Mouse (Mus musculus) frontal cortex, postnatal 25 days (tissue): Measurements from ENCODE around the gene Bmpr1b.

ENCODE experiments used
- DNase-seq, 2 experiments: peaks; one replicate each; pipeline ENCODE4 v3.0.0; 2022; ENCODE audit warnings: low spot score in 2 of 2

The Bmpr1b gene

DNA sequence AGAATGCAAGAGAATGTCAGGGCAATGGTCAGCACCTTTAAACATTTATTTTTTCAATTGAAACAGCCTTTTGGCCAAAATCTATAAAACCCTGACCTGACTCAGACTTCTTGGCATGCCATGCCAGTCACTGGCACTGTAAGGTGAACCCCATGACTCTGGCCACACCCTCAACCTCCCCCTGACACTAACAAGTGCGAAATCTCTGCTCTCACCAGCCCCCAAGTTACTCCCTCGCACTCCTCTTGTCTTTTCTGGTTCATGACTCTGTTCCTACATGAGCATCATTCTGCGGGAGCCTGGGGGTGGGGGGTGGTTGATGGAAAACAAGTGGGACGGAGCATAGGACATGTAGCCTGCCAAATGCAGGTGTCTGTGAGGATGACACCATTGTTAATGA is 135.1 kb downstream of the Bmpr1b start:
- no peak for DNase-seq

GRCm38 (mm10) chr3:142019716-142020115 is 149.5 kb downstream of the Bmpr1b start:
- no peak for DNase-seq

GRCm38 (mm10) chr3:141984548-141984947 is 184.7 kb downstream of the Bmpr1b start:
- no peak for DNase-seq

DNA sequence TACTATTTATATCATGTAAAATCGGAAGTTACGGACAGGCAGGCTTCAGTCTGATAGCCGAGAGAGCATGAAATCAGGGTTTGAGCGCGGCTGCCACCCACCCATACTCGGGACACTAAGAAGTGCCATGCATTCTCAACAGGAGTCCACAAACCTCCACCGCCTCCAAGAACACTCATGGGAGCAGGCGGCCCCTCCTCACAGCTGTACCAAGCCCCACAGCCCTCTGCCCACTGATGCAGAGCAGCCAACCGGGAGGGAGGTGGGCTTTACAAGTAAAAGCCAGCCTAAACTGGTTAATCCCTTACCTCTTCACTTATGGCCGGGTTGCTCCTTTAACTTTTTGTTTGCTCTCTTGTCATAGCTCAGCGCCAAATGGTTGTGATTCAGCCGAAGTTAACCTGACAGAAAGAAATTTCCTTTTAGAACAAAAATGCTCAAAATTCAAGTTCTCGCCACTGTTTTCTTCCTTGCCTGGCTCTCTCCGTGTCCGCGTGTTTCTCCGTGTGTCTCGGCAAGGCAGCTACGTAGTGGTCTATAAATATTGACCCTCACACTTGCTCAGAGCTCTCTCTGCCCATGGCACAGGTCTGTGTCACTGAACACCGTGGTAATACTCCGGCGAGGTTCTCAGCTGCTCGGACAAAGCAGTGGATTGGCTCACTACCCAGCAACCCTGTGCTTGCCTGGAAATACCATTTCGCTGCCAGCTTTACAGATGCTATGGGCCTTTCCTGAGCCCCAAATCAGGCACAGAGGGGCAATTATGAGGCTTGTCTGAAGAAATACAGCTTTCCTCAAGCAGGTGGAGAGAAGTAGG is 187.4 kb downstream of the Bmpr1b start:
- DNase-seq = no peak

GRCm38 (mm10) chr3:141966244-141966643 is 203.0 kb downstream of the Bmpr1b start:
- no peak for DNase-seq

DNA sequence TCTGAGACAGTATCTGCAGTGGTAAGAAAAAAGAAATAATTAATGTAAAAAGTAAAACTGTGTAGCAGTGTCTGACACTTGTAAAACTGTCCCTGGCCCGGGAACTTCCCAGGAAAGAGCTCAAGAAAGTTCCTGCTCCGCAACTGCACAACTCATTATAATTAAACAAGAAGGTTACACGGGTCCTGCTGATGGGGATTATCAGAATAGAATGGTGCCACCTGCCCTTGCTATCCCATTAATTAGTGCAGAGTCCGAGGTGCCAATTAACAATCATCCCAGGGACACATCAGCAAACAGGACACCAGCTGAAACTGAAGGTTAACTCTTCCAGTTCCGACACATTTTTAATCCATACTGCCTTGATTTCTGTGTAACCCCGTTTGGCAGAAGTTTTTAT is 216.3 kb downstream of the Bmpr1b start:
- DNase-seq = no peak

DNA sequence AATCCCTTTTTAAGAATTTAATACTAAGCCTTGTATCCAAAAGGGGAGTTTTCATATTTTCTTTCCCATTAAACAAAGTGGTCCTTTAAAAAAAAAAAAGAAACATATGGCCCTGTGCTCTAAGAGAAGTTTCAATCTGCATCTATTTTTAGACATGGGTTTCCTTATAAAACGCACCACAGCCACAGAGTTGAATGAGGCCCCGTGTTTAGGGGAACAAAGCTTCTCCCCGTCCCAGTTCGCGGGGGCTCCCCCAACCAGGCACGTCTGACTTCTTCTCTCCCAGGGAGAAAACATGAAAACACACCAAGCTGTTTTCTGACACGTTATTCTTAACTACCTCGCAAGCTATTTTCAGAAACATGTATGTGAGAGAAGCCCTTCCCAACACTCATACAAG is 218.6 kb downstream of the Bmpr1b start:
- no peak for DNase-seq

- no peak for DNase-seq
These were observed 220.7 kb downstream of the Bmpr1b start for GRCm38 (mm10) chr3:141948506-141948905.

GRCm38 (mm10) chr3:141948096-141948495 is 221.1 kb downstream of the Bmpr1b start:
- no peak for DNase-seq

GRCm38 (mm10) chr3:141946846-141947245 is 222.4 kb downstream of the Bmpr1b start:
- DNase-seq = no peak

- no peak for DNase-seq
These were observed 225.9 kb downstream of the Bmpr1b start for GRCm38 (mm10) chr3:141943317-141943742.

DNA sequence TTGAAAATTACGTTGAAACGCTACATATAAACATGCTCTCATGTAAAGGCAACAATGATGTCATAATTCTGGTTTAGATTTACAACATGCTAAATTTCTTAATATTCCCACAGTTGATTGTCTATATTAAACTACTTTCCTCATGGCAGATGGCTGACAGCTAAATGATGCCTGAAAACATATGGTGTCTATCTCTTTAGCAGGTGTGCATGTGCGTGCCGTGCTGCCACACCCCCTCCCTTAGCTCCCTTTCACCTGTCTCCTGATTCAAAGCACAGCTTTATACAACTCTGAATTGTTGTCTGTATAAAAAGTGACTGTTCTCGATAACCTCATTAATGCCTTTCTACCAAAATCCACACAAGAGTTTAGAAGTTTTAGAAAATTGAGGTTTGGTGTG is 229.0 kb downstream of the Bmpr1b start:
- DNase-seq = no peak

DNA sequence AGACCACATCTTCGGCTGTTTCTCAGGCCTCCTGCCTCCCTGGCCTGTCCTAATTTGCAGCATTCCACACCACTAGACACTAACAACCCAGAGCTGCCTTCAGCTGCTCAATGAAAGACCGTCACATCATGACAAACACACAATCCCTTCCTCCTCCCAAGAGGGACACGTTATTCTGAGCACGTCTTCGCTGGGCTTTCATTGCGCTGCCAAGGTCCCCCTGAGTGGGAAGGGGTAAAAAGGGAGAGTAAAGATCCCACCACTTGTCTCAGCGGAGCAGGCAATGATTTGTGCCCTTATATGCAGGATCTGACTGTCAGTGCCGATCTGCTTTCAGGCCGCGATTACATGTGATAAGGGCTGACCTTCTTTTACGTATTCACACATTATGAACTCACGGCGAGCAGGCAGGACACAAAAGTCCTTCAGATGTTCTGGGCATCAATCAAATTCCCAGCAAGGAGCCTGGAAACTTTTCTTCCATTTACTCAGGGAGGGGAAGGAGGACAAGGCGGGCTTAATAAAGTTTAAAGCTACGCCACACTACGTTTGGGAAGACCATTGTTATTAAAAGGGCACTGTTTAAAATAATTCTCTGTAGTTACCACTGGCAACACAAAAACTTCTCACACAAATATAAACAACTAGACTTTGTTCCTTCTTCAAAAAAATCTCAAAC is 232.5 kb downstream of the Bmpr1b start:
- no peak for DNase-seq

DNA sequence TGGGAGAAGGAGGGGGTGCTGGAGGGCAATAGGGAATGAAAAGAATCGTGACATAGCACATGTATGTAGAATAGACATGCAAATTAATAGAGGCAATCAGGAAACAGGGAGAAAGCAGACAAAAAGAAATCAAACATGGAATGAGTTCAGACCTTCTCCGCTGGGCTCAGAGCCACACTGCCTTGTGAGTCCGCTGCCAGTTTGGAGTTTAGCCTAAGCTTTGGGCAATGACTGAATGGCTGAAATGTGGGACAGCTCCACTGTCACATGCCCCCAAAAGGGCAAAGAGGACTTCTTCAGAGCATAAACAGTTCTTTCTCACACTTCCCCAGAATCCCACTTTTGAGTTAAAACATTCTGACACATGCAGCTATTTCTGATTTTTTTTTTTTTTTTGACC is 236.3 kb downstream of the Bmpr1b start:
- no peak for DNase-seq

- DNase-seq = no peak
These were observed 237.7 kb downstream of the Bmpr1b start for GRCm38 (mm10) chr3:141931372-141932092.

GRCm38 (mm10) chr3:141923442-141923841 is 245.8 kb downstream of the Bmpr1b start:
- no peak for DNase-seq

- no peak for DNase-seq
These were observed 248.1 kb downstream of the Bmpr1b start for GRCm38 (mm10) chr3:141921161-141921560.

- DNase-seq = no peak
These were observed 249.6 kb downstream of the Bmpr1b start for GRCm38 (mm10) chr3:141919661-141920060.

DNA sequence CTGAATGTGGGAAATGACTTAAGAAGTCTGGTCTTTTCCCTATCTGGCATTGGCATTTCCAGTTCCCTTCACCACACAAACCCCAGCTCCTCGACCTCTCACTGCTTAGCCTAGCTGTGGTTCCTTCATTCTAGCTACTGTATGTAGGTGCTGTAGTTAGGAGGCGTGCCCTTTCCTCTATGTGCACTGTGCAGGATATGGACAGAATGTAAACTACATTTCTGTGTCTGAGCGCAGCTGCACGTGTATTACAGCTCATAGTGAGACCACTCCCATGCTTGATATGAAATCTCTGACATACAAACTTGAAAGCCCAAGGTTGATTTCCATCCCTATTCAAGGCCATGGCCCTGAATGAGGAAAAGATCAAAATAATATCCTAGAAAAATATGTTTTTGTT is 252.1 kb downstream of the Bmpr1b start:
- no peak for DNase-seq

DNA sequence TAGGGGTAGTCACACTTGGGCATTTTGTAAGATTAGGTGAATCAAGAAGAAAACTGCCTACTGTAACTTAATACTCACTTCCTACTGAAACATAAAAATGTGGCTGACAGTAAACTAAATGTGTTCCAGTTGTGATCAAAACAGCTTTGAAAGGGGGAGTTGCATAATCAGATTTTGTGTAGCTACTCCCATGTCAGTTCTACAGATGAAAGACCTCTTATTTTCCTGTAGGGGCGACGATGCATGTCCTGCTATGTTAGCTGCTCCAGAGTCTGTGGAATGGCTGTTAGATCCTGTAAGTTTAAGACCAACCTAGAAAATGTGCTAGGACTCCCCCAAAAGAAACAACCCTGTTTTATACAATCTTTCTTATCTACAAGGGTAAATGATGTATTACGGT is 253.2 kb downstream of the Bmpr1b start:
- DNase-seq = no peak

GRCm38 (mm10) chr3:141914588-141914987 is 254.6 kb downstream of the Bmpr1b start:
- DNase-seq = no peak

DNA sequence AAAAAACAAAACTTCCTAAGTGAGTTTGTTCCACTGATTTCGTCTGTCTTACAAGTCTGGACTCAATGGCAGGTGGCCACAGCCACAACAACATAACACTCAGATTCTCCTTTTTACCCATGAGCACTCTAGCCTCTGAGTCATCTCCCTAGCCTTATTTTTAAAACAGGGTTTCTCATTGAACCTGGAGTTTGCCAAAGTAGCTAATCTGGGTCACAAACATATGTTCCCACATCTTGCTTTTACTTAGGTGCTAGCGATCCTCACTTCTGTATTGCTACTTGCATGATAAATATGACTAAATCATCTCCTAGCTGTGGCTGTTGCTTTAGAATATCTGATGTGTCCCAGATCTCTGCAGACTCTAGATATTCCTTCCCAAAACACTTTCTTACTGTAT is 260.1 kb downstream of the Bmpr1b start:
- no peak for DNase-seq
